Mouse (Mus musculus) liver, embryonic 14.5 days (tissue): ENCODE measurements around the gene Araf.

Experiments
- CTCF ChIP-seq: IDR thresholded peaks from 2 replicates; pipeline ENCODE4 v1.5.1; 2016; ENCODE audit warnings: antibody characterized with exemption, low read depth, control low read depth
- EP300 ChIP-seq: IDR thresholded peaks from 2 replicates; pipeline ENCODE4 v1.6.1; 2016; ENCODE audit warnings: antibody characterized with exemption, low read depth

DNA sequence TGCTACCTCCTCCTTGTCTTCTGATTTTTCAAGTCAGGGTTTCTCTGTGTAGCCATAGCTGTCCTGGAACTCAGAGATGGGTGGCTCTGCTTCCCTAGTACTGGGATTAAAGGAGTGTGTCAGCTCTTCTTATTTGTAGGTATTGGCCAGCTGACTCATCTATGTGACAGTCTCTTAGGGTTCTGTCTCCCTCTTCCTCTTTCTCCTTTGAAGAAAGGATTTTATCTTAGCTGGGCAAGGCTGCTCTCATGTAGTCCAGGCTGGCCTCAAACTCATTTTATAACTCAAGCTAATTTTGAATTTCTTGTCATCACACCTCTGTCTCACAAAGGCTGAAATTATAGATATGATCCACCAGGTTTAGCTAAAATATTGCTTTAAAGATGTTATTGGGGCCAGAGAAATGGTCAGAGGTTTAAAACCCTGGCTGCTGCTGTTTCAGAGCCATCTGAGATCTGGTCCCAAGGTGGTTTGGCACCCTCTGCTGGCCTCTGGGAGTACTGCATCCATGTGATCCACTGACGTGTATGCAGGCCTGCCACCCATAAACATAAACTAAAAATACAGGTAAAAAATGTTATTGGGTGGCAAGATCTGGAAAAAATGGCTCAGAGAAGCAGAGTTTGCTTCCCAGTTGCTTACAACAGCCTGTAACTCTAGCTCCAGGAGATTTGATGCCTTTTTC lies 26.8 kb upstream of the Araf start:
- TF ChIP-seq EP300, result no peak
- TF ChIP-seq CTCF, result peak; percentile 92
